ENCODE assay signal across 19 mouse cellular contexts in the genomic region with DNA sequence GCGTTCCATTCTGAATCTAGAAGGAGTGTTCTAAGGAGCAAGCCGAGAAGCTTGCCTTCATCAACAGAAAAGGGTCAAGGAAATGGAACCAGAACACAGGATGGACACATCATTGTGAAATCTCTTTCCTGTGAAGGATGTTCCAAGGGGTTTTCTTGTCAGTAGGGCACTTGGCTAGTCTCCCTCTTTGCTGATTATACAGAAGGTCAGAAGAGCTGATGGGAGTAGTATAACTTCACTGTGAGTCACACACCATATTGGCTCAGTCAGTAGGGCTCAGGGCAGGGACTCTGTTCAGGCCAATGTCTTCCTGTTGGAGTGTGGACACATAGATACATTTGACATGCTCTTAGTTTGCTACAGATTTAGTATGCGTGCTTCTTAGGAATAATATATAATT.
A peak's percentile ranks its signal among the peaks of the same experiment; 100 is the strongest.
DNase-seq lines count a peak whose midpoint lies in the region; ATAC-seq and TF ChIP-seq lines count a peak whose summit lies in the region.
"Had no signal": no experiment of that assay in that cellular context is flagged by ENCODE, and none has a peak within 500 bp of the region (broad histone marks: within the 10 kb centered on the region; RNA-seq: fewer than 3 reads in every experiment).

No protein-coding gene starts in this region.

- TF ChIP-seq POLR2A in embryonic fibroblast, embryonic 13.5 days (IDR thresholded peaks at IDR 0.05; ENCODE audit: low read depth, low read length) = no peak

- no peaks in the 10 kb centered on the region for H3K9me3 ChIP-seq in lung, postnatal 0 days (ENCODE audit: low read length)
- H3K9me3 ChIP-seq: hindbrain, embryonic 13.5 days; limb, embryonic 12.5 days; neural tube, embryonic 12.5 days had no signal

- no peak overlapping the region for H3K27ac ChIP-seq in lung, postnatal 0 days (ENCODE audit: low read length)
- peak overlapping the region; percentile 65; the same call in 1 of the 2 replicates for H3K27ac ChIP-seq in embryonic fibroblast, embryonic 13.5 days (ENCODE audit: insufficient read depth, low read length)
- H3K27ac ChIP-seq: hindbrain, embryonic 13.5 days; limb, embryonic 12.5 days; liver, embryonic 14.5 days; macrophage; neural tube, embryonic 12.5 days; stomach, postnatal 0 days had no signal

- no peak overlapping the region for H3K4me3 ChIP-seq in lung, postnatal 0 days (ENCODE audit: low read depth, low read length)
- H3K4me3 ChIP-seq in embryonic fibroblast, embryonic 13.5 days (ENCODE audit: insufficient read depth, low read length) = no peak overlapping the region
- H3K4me3 ChIP-seq: hindbrain, embryonic 13.5 days; limb, embryonic 12.5 days; neural tube, embryonic 12.5 days had no signal

- no peak overlapping the region for H3K4me2 ChIP-seq in lung, postnatal 0 days (replicated peaks; ENCODE audit: low read depth, low read length)
- H3K4me2 ChIP-seq: hindbrain, embryonic 13.5 days; limb, embryonic 12.5 days; midbrain, embryonic 11.5 days; neural tube, embryonic 12.5 days had no signal

- DNase-seq in heart, adult 8-10 months (ENCODE audit: low spot score) = peak; percentile 19
- no peak for DNase-seq in heart, postnatal 10 days
- peak; percentile 32 for DNase-seq in lung, postnatal 0 days (ENCODE audit: low spot score)
- DNase-seq in lung, postnatal 14 days = no peak
- DNase-seq in NIH3T3 (ENCODE audit: low read depth) = peak; percentile 37
- no peak for DNase-seq in cerebellum, adult 8-10 months
- DNase-seq: cerebellum, adult 9-11 months; gastrocnemius, postnatal 25 days; right cerebral cortex, postnatal 25 days; thymus, postnatal 36 days had no signal

- H3K27me3 ChIP-seq in lung, postnatal 0 days (replicated peaks; ENCODE audit: insufficient read depth, low read length) = no peaks in the 10 kb centered on the region
- H3K27me3 ChIP-seq: hindbrain, embryonic 13.5 days; limb, embryonic 12.5 days; neural tube, embryonic 12.5 days had no signal

- peak; percentile 53; the same call in 1 of the 2 replicates for ATAC-seq in lung, postnatal 0 days
- ATAC-seq: forebrain, embryonic 14.5 days had no signal

- 69% methylated on average over 3 of the region's 3 CpGs for WGBS in lung, postnatal 0 days

- no peak overlapping the region for H3K9ac ChIP-seq in lung, postnatal 0 days (replicated peaks; ENCODE audit: low read depth)
- H3K9ac ChIP-seq: hindbrain, embryonic 13.5 days; limb, embryonic 12.5 days; liver, embryonic 14.5 days; neural tube, embryonic 12.5 days had no signal

- no peaks in the 10 kb centered on the region for H3K4me1 ChIP-seq in lung, postnatal 0 days (ENCODE audit: insufficient read depth, low read depth, low read length)
- peaks cover 11% of the 10 kb centered on the region; the same call in 1 of the 2 replicates for H3K4me1 ChIP-seq in embryonic fibroblast, embryonic 13.5 days (ENCODE audit: control insufficient read depth, insufficient read depth, low read length)
- H3K4me1 ChIP-seq: hindbrain, embryonic 13.5 days; neural tube, embryonic 12.5 days had no signal

- TF ChIP-seq EP300 in lung, postnatal 0 days (IDR thresholded peaks at IDR 0.05) = no peak

- no peaks in the 10 kb centered on the region for H3K36me3 ChIP-seq in lung, postnatal 0 days (ENCODE audit: insufficient read depth, low read length)
- H3K36me3 ChIP-seq: hindbrain, embryonic 13.5 days; limb, embryonic 12.5 days; neural tube, embryonic 12.5 days had no signal

- intact Hi-C loops in heart, postnatal 10 days (cut with DNase I) = no loop called here

- no peak for TF ChIP-seq CTCF in lung, postnatal 0 days (IDR thresholded peaks at IDR 0.05)
- no peak for TF ChIP-seq CTCF in embryonic fibroblast, embryonic 13.5 days (IDR thresholded peaks at IDR 0.05; ENCODE audit: borderline replicate concordance, insufficient read depth, low read length)

Comparison
In these comparisons a context has a peak if more than half of its experiments do, and no peak if none do; other contexts are left out.
1. DNase-seq: peak in heart, adult 8-10 months (single experiment), lung, postnatal 0 days (single experiment) and NIH3T3 (single experiment); none in heart, postnatal 10 days (0 of 2), lung, postnatal 14 days (single experiment) and cerebellum, adult 8-10 months (single experiment).